Mouse (Mus musculus) lung, embryonic 15.5 days (tissue): ENCODE measurements at regions not wholly inside any gene's neighbourhood (a gene's known extent, or its start where the extent isn't known, plus 50 kb on each side); places are given as distances from the start of the nearest gene placed in this dataset.

ENCODE experiments used
- ATAC-seq: fragments of 200-750 bp; cut with Nextera tagmentation; 2 replicates; pipeline ENCODE4 v1.8.0; 2017; ENCODE audit warnings: moderate number of reproducible peaks, borderline replicate concordance; ENCODE audit not compliant: low FRiP score, low TSS enrichment; ENCODE audit errors: extremely low read depth
- H3K27ac ChIP-seq: fragments of 300-500 bp; sonication (generic); 2 replicates; pipeline ENCODE4 v1.5.1; 2015; ENCODE audit warnings: moderate library complexity, mild to moderate bottlenecking, inconsistent platforms
- H3K27me3 ChIP-seq: fragments of 300-500 bp; sonication (generic); 2 replicates; pipeline ENCODE4 v1.6.1; 2015; ENCODE audit warnings: inconsistent platforms
- H3K36me3 ChIP-seq: fragments of 300-500 bp; sonication (generic); 2 replicates; pipeline ENCODE4 v1.6.1; 2015; ENCODE audit warnings: inconsistent platforms
- H3K4me1 ChIP-seq: fragments of 300-500 bp; sonication (generic); 2 replicates; pipeline ENCODE4 v1.6.1; 2015; ENCODE audit warnings: inconsistent platforms
- H3K4me2 ChIP-seq: fragments of 300-500 bp; sonication (generic); 2 replicates; pipeline ENCODE4 v1.6.1; 2015; ENCODE audit warnings: inconsistent platforms, mild to moderate bottlenecking, moderate library complexity
- H3K4me3 ChIP-seq: fragments of 300-500 bp; sonication (generic); 2 replicates; pipeline ENCODE4 v1.5.1; 2015; ENCODE audit warnings: mild to moderate bottlenecking, inconsistent platforms
- H3K9ac ChIP-seq: fragments of 300-500 bp; sonication (generic); 2 replicates; pipeline ENCODE4 v1.6.1; 2015; ENCODE audit warnings: inconsistent platforms
- H3K9me3 ChIP-seq: fragments of 300-500 bp; sonication (generic); 2 replicates; pipeline ENCODE4 v1.6.1; 2016; ENCODE audit warnings: inconsistent platforms
- WGBS: fragments of 180-500 bp; shearing (Covaris S2); methylation state at CpG from one replicate; pipeline ENCODE4 v1.1.7; 2015; 5-methylcytosine and 5-hydroxymethylcytosine counted together

- Histone ChIP-seq H3K27ac (no peak overlapping the region), H3K4me1 (no peaks in the 10 kb centered on the region), H3K4me2 (no peak overlapping the region), H3K36me3 (no peaks in the 10 kb centered on the region), H3K9me3 (no peaks in the 10 kb centered on the region), H3K4me3 (no peak overlapping the region), H3K9ac (no peak overlapping the region), H3K27me3 (no peaks in the 10 kb centered on the region)
- ATAC-seq, result peak; percentile 57; the same call in 1 of the 2 replicates
- 69% methylated on average over 4 of the region's 4 CpGs for WGBS
Measured at GRCm38 (mm10) chr12:94190620-94191081, 1501.4 kb upstream of the Flrt2 start.

GRCm38 (mm10) chr12:94217906-94218305 lies 1474.1 kb upstream of the Flrt2 start:
- Histone ChIP-seq H3K4me1 (no peaks in the 10 kb centered on the region), H3K36me3 (no peaks in the 10 kb centered on the region), H3K27me3 (no peaks in the 10 kb centered on the region), H3K9me3 (no peaks in the 10 kb centered on the region), H3K4me2 (no peak overlapping the region), H3K4me3 (no peak overlapping the region), H3K9ac (no peak overlapping the region), H3K27ac (no peak overlapping the region)
- no peak for ATAC-seq
- WGBS, result 79% methylated on average over 4 of the region's 4 CpGs

- no peak for ATAC-seq
- no peaks in the 10 kb centered on the region for H3K9me3 ChIP-seq
Measured at GRCm38 (mm10) chr12:94229894-94230293, 1462.1 kb upstream of the Flrt2 start.

DNA sequence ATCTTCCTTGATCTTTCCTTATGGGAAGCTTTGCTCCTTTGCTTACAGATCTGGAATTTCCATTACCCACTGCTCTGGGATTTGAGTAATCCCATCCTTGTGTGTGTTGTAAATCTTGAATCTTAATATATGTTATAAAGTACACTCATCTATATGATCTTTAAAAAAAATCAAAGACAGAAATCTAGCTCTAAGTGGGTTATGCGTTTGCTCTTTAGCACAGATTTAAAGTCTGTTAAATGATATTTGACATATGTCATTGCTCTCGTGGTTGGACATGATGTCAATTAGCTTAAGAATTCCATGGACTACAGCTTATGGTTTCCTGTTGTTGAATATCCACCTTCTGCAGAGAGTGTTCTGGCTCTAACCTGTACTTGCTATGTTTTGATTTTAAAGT lies 1446.7 kb upstream of the Flrt2 start:
- WGBS, result 45% methylated on average over 2 of the region's 2 CpGs
- no peak for ATAC-seq
- no peaks in the 10 kb centered on the region for H3K27me3 ChIP-seq

More at GRCm38 (mm10) chr12:94229894-94230293, 1462.1 kb upstream of the Flrt2 start:
- WGBS, result 81% methylated on average over 4 of the region's 4 CpGs
- Histone ChIP-seq H3K27me3 (no peaks in the 10 kb centered on the region), H3K4me1 (no peaks in the 10 kb centered on the region), H3K4me3 (no peak overlapping the region), H3K27ac (no peak overlapping the region), H3K4me2 (no peak overlapping the region), H3K9ac (no peak overlapping the region), H3K36me3 (no peaks in the 10 kb centered on the region)

DNA sequence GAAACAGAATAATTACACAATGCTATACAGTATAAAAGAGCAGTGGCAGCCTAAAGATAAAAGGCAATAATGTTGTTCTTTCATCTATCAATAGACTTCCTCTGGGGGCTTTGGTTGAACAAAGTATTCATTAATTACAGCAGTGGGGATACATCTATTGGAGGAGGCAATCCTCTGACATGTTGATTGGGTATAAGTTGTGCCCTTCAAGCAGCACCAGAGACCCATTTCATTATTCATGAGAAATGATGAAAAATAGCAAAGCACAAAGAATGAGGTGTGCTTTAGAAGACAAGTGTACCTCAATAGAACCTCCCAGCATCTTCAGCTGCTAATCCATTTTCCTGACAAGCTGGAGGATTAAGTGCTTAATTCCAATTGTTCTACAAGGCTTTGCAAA lies 1444.7 kb upstream of the Flrt2 start:
- Histone ChIP-seq H3K9ac (no peak overlapping the region), H3K4me2 (no peak overlapping the region), H3K4me3 (no peak overlapping the region), H3K27ac (no peak overlapping the region), H3K9me3 (no peaks in the 10 kb centered on the region), H3K27me3 (no peaks in the 10 kb centered on the region), H3K4me1 (no peaks in the 10 kb centered on the region), H3K36me3 (no peaks in the 10 kb centered on the region)
- no peak for ATAC-seq

More for the DNA sequence above, 1446.7 kb upstream of the Flrt2 start:
- Histone ChIP-seq H3K4me2 (no peak overlapping the region), H3K4me1 (no peaks in the 10 kb centered on the region), H3K4me3 (no peak overlapping the region), H3K27ac (no peak overlapping the region), H3K9me3 (no peaks in the 10 kb centered on the region), H3K36me3 (no peaks in the 10 kb centered on the region), H3K9ac (no peak overlapping the region)

DNA sequence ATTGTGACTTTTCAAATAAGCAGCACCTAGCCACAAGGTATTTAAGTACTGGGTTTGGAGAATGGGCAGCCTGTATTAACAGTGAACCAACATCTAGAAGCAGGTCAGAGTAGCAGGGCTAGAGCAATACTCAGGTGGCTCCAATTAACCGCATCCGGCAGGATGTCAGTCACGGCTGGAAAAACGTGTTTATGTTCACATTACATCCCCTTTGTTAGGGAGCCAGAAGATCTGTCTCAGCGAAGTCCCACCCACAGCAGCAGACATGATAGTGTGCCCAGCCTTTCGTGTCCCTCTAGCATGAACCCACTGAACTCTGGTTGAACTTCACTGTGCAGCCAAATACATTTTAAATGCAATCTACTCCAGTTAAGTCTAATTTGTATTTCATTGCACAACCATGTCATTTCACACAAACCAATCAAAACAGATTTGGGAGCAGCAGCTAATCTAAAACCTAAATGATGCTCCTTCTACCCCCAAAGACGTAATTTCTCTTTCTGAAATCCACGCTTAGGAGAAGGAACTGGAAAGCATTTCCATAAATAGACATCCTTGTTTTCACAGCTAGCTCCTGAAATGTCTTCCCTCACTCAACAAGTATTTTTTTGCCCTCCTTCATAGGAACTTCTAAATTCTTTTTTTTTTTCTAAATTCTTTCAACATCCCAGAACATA lies 1438.9 kb upstream of the Flrt2 start:
- WGBS, result 28% methylated on average over 8 of the region's 8 CpGs
- H3K27ac ChIP-seq, result no peak overlapping the region
- H3K4me2 ChIP-seq, result no peak overlapping the region
- no peaks in the 10 kb centered on the region for H3K27me3 ChIP-seq
- no peak overlapping the region for H3K9ac ChIP-seq
- H3K36me3 ChIP-seq, result no peaks in the 10 kb centered on the region
- peak; percentile 85; the same call in 1 of the 2 replicates for ATAC-seq
- H3K4me3 ChIP-seq, result no peak overlapping the region
- H3K9me3 ChIP-seq, result no peaks in the 10 kb centered on the region
- H3K4me1 ChIP-seq, result no peaks in the 10 kb centered on the region

GRCm38 (mm10) chr12:94280946-94281345 lies 1411.1 kb upstream of the Flrt2 start:
- H3K4me1 ChIP-seq, result no peaks in the 10 kb centered on the region
- no peak overlapping the region for H3K27ac ChIP-seq
- no peaks in the 10 kb centered on the region for H3K27me3 ChIP-seq
- ATAC-seq, result no peak
- no peaks in the 10 kb centered on the region for H3K36me3 ChIP-seq
- H3K4me3 ChIP-seq, result no peak overlapping the region
- H3K9me3 ChIP-seq, result no peaks in the 10 kb centered on the region
- H3K4me2 ChIP-seq, result no peak overlapping the region
- H3K9ac ChIP-seq, result no peak overlapping the region
- WGBS, result 52% methylated on average over 2 of the region's 2 CpGs

DNA sequence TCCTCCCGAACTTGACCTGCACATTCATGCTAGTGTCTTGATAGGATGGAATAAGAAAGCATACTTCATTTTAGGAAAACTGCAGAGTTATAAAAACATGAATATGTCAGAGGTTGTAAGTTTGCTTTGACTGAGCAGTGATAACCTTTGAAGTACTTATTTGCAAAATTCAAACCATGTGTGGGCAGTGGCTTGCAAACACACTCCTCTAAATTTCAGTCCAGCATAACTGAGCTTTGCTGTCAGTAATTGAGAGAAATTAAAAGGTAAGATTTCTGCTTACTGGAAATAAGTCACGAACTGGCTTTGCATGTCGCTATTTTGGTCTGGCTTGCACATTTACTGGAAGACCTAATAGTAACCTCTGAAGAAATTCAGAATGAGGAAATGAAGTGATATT lies 1409.1 kb upstream of the Flrt2 start:
- ATAC-seq, result no peak
- H3K36me3 ChIP-seq, result no peaks in the 10 kb centered on the region
- WGBS, result 77% methylated on average over 3 of the region's 3 CpGs

GRCm38 (mm10) chr12:94283572-94283971 lies 1408.5 kb upstream of the Flrt2 start:
- H3K4me2 ChIP-seq, result no peak overlapping the region
- H3K27me3 ChIP-seq, result no peaks in the 10 kb centered on the region
- no peaks in the 10 kb centered on the region for H3K36me3 ChIP-seq
- H3K4me3 ChIP-seq, result no peak overlapping the region
- no peak overlapping the region for H3K9ac ChIP-seq
- H3K27ac ChIP-seq, result no peak overlapping the region
- no peak for ATAC-seq
- no peaks in the 10 kb centered on the region for H3K4me1 ChIP-seq
- H3K9me3 ChIP-seq, result no peaks in the 10 kb centered on the region
- WGBS, result 67% methylated on average over 3 of the region's 3 CpGs

More for the DNA sequence above, 1409.1 kb upstream of the Flrt2 start:
- Histone ChIP-seq H3K9me3 (no peaks in the 10 kb centered on the region), H3K27me3 (no peaks in the 10 kb centered on the region), H3K4me3 (no peak overlapping the region), H3K27ac (no peak overlapping the region), H3K4me1 (no peaks in the 10 kb centered on the region), H3K9ac (no peak overlapping the region), H3K4me2 (no peak overlapping the region)

DNA sequence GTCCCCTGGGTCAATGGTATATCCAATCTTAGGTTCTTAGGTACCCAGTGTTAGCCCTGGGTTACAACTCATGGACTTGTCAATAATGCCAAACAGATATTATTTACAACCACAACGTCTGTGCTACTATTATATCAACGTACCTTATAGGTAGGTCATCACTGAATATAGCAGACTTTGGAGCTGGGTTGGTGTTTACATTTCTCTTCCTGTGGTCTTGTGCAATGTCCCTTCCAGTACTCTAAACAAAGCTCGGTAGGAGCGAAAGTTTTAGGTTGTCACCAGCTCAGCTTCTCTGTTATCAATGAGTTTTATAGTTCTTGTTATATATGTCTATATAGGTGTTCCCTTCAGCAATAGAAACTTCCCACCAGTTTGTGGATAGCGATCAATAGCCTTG lies 1394.2 kb upstream of the Flrt2 start:
- Histone ChIP-seq H3K4me1 (no peaks in the 10 kb centered on the region), H3K27me3 (no peaks in the 10 kb centered on the region), H3K9me3 (no peaks in the 10 kb centered on the region), H3K4me2 (no peak overlapping the region), H3K4me3 (no peak overlapping the region), H3K36me3 (no peaks in the 10 kb centered on the region), H3K27ac (no peak overlapping the region), H3K9ac (no peak overlapping the region)
- 70% methylated on average over 5 of the region's 5 CpGs for whole genome bisulfite sequencing
- no peak for ATAC-seq

GRCm38 (mm10) chr12:94332351-94332750 lies 1359.7 kb upstream of the Flrt2 start:
- Histone ChIP-seq H3K27ac (no peak overlapping the region), H3K36me3 (no peaks in the 10 kb centered on the region), H3K4me3 (no peak overlapping the region), H3K4me1 (no peaks in the 10 kb centered on the region), H3K27me3 (no peaks in the 10 kb centered on the region), H3K4me2 (no peak overlapping the region), H3K9me3 (no peaks in the 10 kb centered on the region), H3K9ac (no peak overlapping the region)
- no peak for ATAC-seq
- WGBS, result 40% methylated on average over 5 of the region's 5 CpGs

DNA sequence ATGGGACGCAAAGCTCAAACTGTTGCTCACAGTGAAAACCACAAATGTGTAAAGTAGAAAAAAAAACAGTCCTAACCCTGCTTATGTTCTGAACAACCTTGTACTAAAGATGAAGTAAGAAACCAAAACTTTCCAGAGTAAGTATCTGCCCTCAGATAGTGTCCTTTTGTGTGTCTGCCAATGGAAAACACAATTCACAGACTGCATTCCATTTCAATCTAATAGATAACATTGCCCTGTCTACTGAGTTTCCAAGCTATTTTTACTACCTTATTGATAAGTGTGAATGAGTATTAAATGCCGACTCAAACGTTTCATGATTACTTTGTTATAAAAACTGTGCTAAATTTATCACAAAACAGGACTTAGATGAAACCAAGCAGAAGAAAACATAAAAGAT lies 1357.4 kb upstream of the Flrt2 start:
- no peaks in the 10 kb centered on the region for H3K36me3 ChIP-seq
- H3K9ac ChIP-seq, result no peak overlapping the region
- H3K4me2 ChIP-seq, result no peak overlapping the region
- no peaks in the 10 kb centered on the region for H3K27me3 ChIP-seq
- H3K27ac ChIP-seq, result no peak overlapping the region
- no peaks in the 10 kb centered on the region for H3K9me3 ChIP-seq
- WGBS, result 65% methylated on average over 3 of the region's 3 CpGs
- no peaks in the 10 kb centered on the region for H3K4me1 ChIP-seq
- H3K4me3 ChIP-seq, result no peak overlapping the region
- ATAC-seq, result no peak
